Mouse (Mus musculus) embryonic fibroblast, embryonic 13.5 days (primary cell): Measurements from ENCODE around the gene Morf4l1.

ENCODE experiments used
- CTCF ChIP-seq: IDR thresholded peaks from 2 replicates; pipeline ENCODE4 v1.5.1; 2011; ENCODE audit warnings: mild to moderate bottlenecking, control low read depth, low read length, moderate library complexity, borderline replicate concordance; ENCODE audit not compliant: insufficient read depth
- POLR2A ChIP-seq: IDR thresholded peaks from 2 replicates; pipeline ENCODE4 v1.6.1; 2011; ENCODE audit warnings: low read depth, mild to moderate bottlenecking, control low read depth, low read length, moderate library complexity

GRCm38 (mm10) chr9:90113651-90114566, 665 bp downstream of the Morf4l1 start:
- TF ChIP-seq POLR2A (peak; percentile 64), CTCF (peak; percentile 78; the same call in 1 of the 2 replicates)
